Mouse (Mus musculus) liver, embryonic 13.5 days (tissue): Measurements from ENCODE around the gene Arfgap3. TPM values are rescaled to one million over a fixed set of nuclear protein-coding genes. Genes with fewer than 3 reads are reported as not detected.
"Not testable (repeated sequence)": the region's sequence is repeated elsewhere in the genome, so short reads cannot be mapped to it uniquely, and the experiment has no call there.

Source experiments
- ATAC-seq: fragments of 200-750 bp; cut with Nextera tagmentation; 2 replicates; pipeline ENCODE4 v1.8.0; 2017; ENCODE audit warnings: low read depth, mild to moderate bottlenecking, moderate number of reproducible peaks, moderate library complexity
- DNase-seq: peaks from one replicate; pipeline ENCODE4 v3.0.0; 2022
- H3K27ac ChIP-seq: fragments of 300-500 bp; sonication (generic); 2 replicates; pipeline ENCODE4 v1.5.1; 2015; ENCODE audit warnings: moderate library complexity, mild to moderate bottlenecking, inconsistent platforms
- H3K27me3 ChIP-seq: fragments of 300-500 bp; sonication (generic); 2 replicates; pipeline ENCODE4 v1.6.1; 2015; ENCODE audit warnings: mild to moderate bottlenecking, inconsistent platforms
- H3K36me3 ChIP-seq: fragments of 300-500 bp; sonication (generic); 2 replicates; pipeline ENCODE4 v1.6.1; 2015; ENCODE audit warnings: mild to moderate bottlenecking, inconsistent platforms
- H3K4me1 ChIP-seq: fragments of 300-500 bp; sonication (generic); replicated peaks from 2 replicates; pipeline ENCODE4 v1.6.1; 2015; ENCODE audit warnings: inconsistent platforms
- H3K4me2 ChIP-seq: fragments of 300-500 bp; sonication (generic); 2 replicates; pipeline ENCODE4 v1.6.1; 2015; ENCODE audit warnings: inconsistent platforms, mild to moderate bottlenecking, moderate library complexity
- H3K4me3 ChIP-seq: fragments of 300-500 bp; sonication (generic); replicated peaks from 2 replicates; pipeline ENCODE4 v1.5.1; 2015; ENCODE audit warnings: mild to moderate bottlenecking, inconsistent platforms
- H3K9ac ChIP-seq: fragments of 300-500 bp; sonication (generic); 2 replicates; pipeline ENCODE4 v1.6.1; 2015; ENCODE audit warnings: mild to moderate bottlenecking, inconsistent platforms
- H3K9me3 ChIP-seq: fragments of 300-500 bp; sonication (generic); replicated peaks from 2 replicates; pipeline ENCODE4 v1.6.1; 2016; ENCODE audit warnings: inconsistent platforms
- WGBS: fragments of 180-500 bp; shearing (Covaris S2); methylation state at CpG from one replicate; pipeline ENCODE4 v1.1.7; 2015; ENCODE audit not compliant: insufficient replicate concordance; 5-methylcytosine and 5-hydroxymethylcytosine counted together
- polyA plus RNA-seq: library from polyadenylated mRNA; unstranded; fragments of >200 nt; fragmentation: Nextera tagmentation; extraction: Ambion mirVana; gene quantifications from 2 replicates; pipeline ENCODE4 v1.2.1, GENCODE M21; 2015

Gene Arfgap3
- polyA plus RNA-seq, 1 experiment from 2014 or later = 15.2 TPM

DNA sequence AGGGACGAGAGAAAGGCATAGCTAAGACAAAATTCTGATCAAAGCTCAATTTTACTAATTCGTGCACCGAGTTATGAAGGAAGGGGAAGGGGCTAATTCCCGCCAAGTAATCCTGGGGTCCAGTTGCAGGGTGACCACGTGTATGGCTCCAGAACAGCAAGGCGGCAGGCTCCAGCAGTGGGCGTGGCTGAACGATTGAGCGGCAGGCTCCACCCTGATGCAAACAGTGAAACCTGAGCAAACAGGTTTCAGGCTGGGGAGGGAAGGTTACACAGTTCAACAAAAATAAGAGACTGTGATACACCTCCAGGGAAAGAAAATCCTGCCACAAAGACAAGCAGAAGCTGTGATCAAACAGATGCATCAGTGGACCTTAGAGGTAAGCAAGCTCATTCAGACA lies 78.8 kb downstream of the Arfgap3 start:
- 24% methylated on average over 9 of the region's 9 CpGs for WGBS
- not testable (repeated sequence) for H3K9ac ChIP-seq, DNase-seq, ATAC-seq, H3K36me3 ChIP-seq, H3K4me2 ChIP-seq, H3K9me3 ChIP-seq, H3K27me3 ChIP-seq, H3K27ac ChIP-seq, H3K4me1 ChIP-seq, H3K4me3 ChIP-seq

DNA sequence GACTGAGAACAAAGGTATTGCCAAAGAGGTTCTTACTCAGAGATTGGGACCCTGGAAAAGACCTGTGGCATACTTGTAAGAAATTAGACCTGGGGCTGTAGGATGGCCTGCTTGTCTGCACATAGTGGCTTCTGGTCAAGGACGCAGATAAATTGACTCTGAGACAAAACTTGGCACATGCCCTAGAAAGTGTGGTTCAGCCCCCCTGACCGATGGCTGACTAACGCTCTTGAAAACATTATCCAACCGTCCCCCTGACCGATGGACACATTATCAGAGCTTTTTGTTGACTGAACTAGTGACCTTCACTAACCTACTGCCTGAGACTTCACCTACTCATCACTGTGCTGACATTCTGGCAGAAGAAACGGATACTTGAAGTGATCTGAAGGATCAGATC lies 80.1 kb downstream of the Arfgap3 start:
- H3K4me3 ChIP-seq, H3K27ac ChIP-seq, H3K27me3 ChIP-seq, H3K9me3 ChIP-seq, H3K4me2 ChIP-seq, DNase-seq, H3K36me3 ChIP-seq, ATAC-seq, H3K4me1 ChIP-seq, H3K9ac ChIP-seq: not testable (repeated sequence)
- WGBS = 66% methylated on average over 6 of the region's 6 CpGs

DNA sequence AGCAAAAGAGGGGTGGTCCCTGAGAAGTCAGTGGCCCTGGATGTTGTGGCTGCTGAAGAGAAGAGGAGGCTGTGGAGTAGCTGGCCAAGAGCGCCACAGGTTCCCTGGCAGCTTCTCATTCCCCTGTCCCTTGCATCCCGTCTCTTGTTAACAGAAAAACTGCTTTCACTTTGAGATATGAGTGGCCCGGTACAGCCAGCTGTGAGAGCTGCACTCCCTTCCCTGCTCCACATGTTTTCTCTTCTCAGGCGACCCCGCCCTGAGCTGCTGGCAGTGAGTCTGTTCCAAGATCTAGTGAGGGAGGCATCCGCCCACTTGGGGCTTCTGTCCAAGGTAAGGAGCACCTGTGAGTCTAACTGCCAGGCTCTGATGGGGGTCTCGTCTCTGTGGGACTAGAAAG lies 81.6 kb downstream of the Arfgap3 start:
- 34% methylated on average over 7 of the region's 7 CpGs for WGBS
- not testable (repeated sequence) for ATAC-seq, H3K27me3 ChIP-seq, H3K9ac ChIP-seq, H3K27ac ChIP-seq, H3K4me2 ChIP-seq, H3K9me3 ChIP-seq, H3K4me1 ChIP-seq, H3K4me3 ChIP-seq, H3K36me3 ChIP-seq, DNase-seq

DNA sequence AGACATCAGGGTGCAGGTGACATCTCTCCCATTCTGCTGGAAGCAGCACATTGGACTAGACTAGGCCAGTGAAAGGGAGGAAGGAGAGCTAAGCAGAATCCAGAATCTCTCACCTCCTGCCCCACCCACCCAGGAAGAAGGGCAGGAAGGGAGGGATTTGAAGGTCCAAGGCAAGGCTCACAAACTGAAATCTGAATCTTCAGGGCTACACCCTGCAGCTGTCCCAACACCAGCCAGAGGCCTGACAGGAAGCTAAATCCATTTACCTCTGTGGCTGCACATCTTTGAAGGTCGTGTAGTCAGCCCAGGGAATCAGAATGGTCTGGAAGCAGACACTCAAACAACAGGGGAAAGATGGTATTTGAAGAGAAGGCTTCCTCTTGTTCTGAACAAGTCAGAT lies 84.8 kb downstream of the Arfgap3 start:
- Histone ChIP-seq H3K9ac (no peak overlapping the region), H3K9me3 (no peaks in the 10 kb centered on the region), H3K27ac (no peak overlapping the region), H3K4me3 (no peak overlapping the region), H3K27me3 (0 out of 2 replicates have a peak, but pooled peaks cover 5% of the 10 kb centered on the region), H3K4me1 (0 out of 2 replicates have a peak, but pooled peaks cover 4% of the 10 kb centered on the region), H3K4me2 (no peak overlapping the region), H3K36me3 (no peaks in the 10 kb centered on the region)
- no peak for DNase-seq
- ATAC-seq = no peak
- WGBS = 13% methylated on average over 1 of the region's 1 CpGs

DNA sequence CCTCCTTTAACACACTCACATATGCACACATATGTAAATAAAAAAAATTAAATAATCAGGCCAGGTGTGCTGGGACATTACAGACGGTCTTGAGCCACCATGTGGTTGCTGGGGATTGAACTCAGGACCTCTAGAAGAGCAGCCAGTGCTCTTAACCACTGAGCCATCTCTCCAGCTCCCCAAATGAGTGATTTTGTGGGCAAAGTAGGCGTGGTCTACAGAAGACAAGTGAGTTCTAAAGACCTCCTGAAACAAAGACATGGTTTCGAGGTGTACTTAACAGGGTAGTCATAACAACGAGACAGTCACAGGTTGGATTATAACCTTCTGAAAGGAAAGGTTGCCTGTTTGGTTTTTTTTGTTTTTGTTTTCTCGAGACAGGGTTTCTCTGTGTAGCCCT lies 86.6 kb downstream of the Arfgap3 start:
- H3K9ac ChIP-seq = no peak overlapping the region
- DNase-seq = no peak
- 0 out of 2 replicates have a peak, but pooled peaks cover 5% of the 10 kb centered on the region for H3K27me3 ChIP-seq
- no peak overlapping the region for H3K4me2 ChIP-seq
- no peaks in the 10 kb centered on the region for H3K36me3 ChIP-seq
- 50% methylated on average over 5 of the region's 5 CpGs for WGBS
- H3K4me3 ChIP-seq = no peak overlapping the region
- no peak for ATAC-seq
- H3K4me1 ChIP-seq = 0 out of 2 replicates have a peak, but pooled peaks cover 3% of the 10 kb centered on the region
- no peaks in the 10 kb centered on the region for H3K9me3 ChIP-seq
- no peak overlapping the region for H3K27ac ChIP-seq

DNA sequence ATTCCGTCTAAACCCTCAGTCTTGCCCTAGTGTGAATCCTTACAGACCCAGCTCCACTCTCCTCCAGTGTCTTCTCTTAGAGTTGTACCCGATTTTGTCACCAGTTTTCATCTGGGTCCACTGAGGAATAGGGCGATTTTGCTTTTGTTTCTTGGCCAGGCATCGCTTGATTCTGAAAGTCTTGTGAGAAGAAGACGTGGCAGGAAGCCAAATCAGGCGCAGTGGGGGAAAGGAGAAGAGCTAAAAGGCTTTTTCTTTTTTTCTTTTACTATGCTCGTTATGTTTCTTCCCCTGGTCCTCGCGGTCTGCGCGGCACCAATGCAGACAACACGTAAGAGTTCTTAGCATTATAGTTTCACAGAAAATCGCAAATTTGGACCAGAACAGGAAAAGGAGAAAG lies 92.1 kb downstream of the Arfgap3 start:
- Histone ChIP-seq H3K9me3 (no peaks in the 10 kb centered on the region), H3K27me3 (peaks cover 8% of the 10 kb centered on the region), H3K36me3 (no peaks in the 10 kb centered on the region), H3K4me2 (no peak overlapping the region), H3K4me3 (no peak overlapping the region), H3K27ac (no peak overlapping the region), H3K9ac (no peak overlapping the region), H3K4me1 (peaks cover 8% of the 10 kb centered on the region)
- WGBS = 73% methylated on average over 13 of the region's 13 CpGs
- DNase-seq = no peak
- no peak for ATAC-seq

DNA sequence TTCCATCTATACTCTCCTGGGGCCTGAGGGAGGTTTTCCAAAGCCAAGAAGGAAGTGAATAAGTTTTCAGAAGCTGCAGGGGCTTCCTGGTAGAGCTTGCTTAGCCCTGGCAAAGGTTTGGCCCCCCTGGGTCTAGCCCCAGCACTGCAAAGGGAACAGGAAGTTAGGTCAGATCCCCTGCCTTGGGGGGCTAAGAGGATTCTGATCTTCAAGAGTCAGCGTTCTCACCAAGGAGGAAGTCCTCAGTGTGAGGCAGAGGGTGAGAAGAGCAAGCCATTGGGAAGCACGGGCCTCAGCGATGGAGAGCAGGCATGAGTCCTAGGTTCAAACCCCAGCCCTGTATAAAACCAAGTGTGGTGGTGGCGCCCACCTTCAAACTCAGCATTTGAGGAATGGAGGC lies 93.6 kb downstream of the Arfgap3 start:
- 32% methylated on average over 4 of the region's 4 CpGs for WGBS
- Histone ChIP-seq H3K9ac (no peak overlapping the region), H3K9me3 (no peaks in the 10 kb centered on the region), H3K4me3 (no peak overlapping the region), H3K4me2 (no peak overlapping the region), H3K27ac (no peak overlapping the region), H3K27me3 (peaks cover 22% of the 10 kb centered on the region), H3K4me1 (peaks cover 10% of the 10 kb centered on the region), H3K36me3 (no peaks in the 10 kb centered on the region)
- no peak for DNase-seq
- no peak for ATAC-seq

DNA sequence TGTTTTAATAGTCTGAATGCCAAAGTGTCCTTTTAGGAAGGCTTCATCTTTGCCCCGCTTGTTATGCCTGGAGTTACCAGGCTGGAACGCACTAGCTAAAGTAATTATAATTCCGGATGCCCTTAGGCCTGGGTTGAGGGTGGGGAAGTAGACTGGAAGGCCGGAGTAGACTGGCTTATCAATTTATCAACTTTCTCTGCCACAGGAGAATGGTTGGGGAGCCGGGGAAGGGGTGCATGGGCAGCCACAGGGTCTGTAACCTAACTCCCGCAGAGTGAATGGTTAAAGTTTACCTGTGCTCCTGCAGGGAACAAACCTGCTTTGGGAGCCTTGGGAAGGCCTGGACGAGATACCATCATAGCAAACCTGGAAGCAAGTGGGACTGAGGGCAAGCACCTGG lies 94.1 kb downstream of the Arfgap3 start:
- Histone ChIP-seq H3K4me1 (peaks cover 15% of the 10 kb centered on the region), H3K9ac (no peak overlapping the region), H3K27ac (no peak overlapping the region), H3K4me3 (no peak overlapping the region), H3K27me3 (peaks cover 27% of the 10 kb centered on the region), H3K4me2 (no peak overlapping the region), H3K9me3 (no peaks in the 10 kb centered on the region), H3K36me3 (no peaks in the 10 kb centered on the region)
- 75% methylated on average over 7 of the region's 7 CpGs for whole genome bisulfite sequencing
- DNase-seq = no peak
- no peak for ATAC-seq

DNA sequence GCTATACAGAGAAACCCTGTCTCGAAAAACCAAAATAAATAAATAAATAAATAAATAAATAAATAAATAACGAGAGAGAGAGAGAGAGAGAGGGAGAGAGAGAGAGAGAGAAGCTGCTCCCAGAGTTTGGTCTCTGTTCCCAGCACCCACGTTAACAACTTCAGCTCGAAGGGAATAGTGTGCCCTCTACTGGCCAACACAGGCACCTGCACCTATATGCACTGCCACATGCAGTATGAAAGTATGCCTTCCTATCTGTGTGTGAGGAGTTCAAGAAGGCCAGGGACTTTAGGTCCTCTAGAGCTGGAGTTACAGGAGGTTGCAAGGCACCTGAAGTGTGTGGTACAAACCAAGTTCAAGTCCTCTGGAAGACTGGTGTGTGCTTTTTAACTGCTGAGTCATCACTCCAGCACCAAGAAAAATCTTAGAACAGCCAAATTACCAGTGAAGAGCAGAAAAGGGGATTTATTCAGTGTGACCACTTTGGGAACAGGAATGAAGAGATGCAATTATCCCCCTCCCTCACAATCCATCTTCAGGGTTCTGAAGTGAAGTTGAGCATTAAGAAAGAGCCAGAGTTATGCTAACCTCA lies 94.8 kb downstream of the Arfgap3 start:
- H3K4me2 ChIP-seq = no peak overlapping the region
- H3K9me3 ChIP-seq = no peaks in the 10 kb centered on the region
- WGBS = 77% methylated on average over 4 of the region's 4 CpGs
- no peak overlapping the region for H3K27ac ChIP-seq
- peaks cover 19% of the 10 kb centered on the region for H3K4me1 ChIP-seq
- no peaks in the 10 kb centered on the region for H3K36me3 ChIP-seq
- peaks cover 34% of the 10 kb centered on the region for H3K27me3 ChIP-seq
- no peak overlapping the region for H3K9ac ChIP-seq
- H3K4me3 ChIP-seq = no peak overlapping the region
- no peak for ATAC-seq
- DNase-seq = no peak

DNA sequence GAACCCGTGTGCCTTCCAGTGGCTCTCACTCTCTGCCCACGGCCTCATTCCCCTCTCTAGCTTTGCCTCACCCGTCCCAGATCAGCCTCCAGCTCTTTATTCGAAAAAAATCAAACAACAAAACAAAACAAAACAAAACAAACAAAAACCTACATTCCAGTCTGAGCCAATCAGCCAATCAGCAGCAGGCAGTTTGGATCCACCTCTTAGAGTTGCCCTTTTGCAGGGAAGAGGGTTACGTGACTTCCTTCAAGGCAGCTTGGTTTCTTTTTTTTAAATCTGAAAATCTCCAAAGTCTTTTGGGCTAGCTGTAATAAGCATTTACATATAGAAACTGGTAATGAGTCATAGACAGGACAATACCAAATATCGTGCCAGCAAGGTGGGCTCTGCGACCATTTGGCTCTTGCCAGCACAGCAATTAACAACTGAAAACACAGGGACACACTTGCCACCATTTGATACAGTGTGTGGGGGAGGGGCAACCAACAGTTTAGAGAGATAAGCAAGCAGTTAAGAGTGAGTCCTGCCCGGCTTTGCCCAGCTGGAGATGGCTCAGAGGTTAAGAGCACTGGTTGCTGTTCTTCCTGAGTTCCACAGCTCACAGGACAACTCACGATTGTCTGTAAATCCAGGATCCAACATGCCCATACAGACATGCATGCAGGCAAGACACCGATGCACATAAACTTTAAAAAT lies 95.5 kb downstream of the Arfgap3 start:
- Histone ChIP-seq H3K4me1 (peaks cover 19% of the 10 kb centered on the region), H3K4me2 (peak overlapping the region; percentile 27), H3K9ac (no peak overlapping the region), H3K36me3 (no peaks in the 10 kb centered on the region), H3K9me3 (no peaks in the 10 kb centered on the region), H3K27ac (no peak overlapping the region), H3K4me3 (no peak overlapping the region), H3K27me3 (peaks cover 42% of the 10 kb centered on the region)
- WGBS = 33% methylated on average over 10 of the region's 10 CpGs
- ATAC-seq (peak; percentile 59; the same call in 1 of the 2 replicates), DNase-seq (peak; percentile 40)

DNA sequence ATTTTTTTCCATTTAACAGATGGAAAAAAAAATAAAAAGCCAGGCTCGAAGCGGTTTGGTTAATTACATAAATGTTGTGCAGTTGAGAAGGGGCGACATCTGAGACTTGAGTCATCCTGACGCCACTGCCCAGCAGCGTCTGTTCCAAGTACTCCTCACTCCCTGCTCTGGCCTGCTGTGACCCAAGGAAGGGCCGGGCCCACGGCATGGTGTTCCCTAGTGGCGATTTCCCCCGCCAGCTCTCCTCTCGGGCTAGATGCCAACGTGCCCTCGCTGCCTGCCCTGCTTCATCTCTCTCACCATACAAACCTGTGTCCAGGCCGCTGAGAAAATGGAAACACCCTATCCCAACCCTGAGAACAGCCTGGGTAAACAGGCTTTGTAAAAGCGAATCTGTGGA lies 98.0 kb downstream of the Arfgap3 start:
- Histone ChIP-seq H3K4me1 (peaks cover 23% of the 10 kb centered on the region), H3K9me3 (no peaks in the 10 kb centered on the region), H3K27me3 (peaks cover 57% of the 10 kb centered on the region), H3K4me3 (no peak overlapping the region), H3K27ac (no peak overlapping the region), H3K36me3 (no peaks in the 10 kb centered on the region), H3K9ac (no peak overlapping the region), H3K4me2 (no peak overlapping the region)
- WGBS = 58% methylated on average over 14 of the region's 14 CpGs
- ATAC-seq (no peak), DNase-seq (no peak)
